8 mouse cellular contexts compared by ENCODE assay signal in the genomic region with DNA sequence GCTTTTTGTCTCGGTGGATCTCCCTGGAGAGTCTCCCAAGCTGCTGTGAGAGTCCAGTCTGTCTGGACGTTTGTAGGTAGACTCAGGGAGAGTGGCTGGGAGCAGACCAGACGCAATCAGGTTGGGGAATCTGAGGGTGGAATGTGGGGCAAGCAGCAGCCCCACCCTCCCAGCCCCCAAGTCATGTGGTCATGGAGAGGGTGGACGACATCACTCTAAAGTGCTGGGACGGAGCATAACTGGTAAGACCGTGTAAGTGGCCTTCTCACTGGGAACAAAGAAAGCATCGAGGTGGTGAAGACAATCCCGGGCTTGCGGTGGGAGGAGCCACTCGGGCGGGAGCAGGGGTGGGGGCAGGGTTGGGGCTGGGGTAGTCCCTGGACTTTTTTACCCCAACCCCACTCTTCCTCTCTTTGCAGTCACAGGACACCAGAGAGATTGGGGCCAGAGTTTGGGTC. TPM values are rescaled to one million over a fixed set of nuclear protein-coding genes. Genes with fewer than 3 reads are reported as not detected.
DNase-seq lines count a peak whose midpoint lies in the region; ATAC-seq lines count a peak whose summit lies in the region.

No protein-coding gene starts in this region.

- peak; percentile 52 for ATAC-seq in lung, embryonic 15.5 days (ENCODE audit: borderline replicate concordance, extremely low read depth, low FRiP score, low TSS enrichment)
- peak; percentile 67 for ATAC-seq in lung, embryonic 16.5 days (ENCODE audit: low read depth)

- H3K36me3 ChIP-seq in lung, embryonic 15.5 days, result no peaks in the 10 kb centered on the region
- no peaks in the 10 kb centered on the region for H3K36me3 ChIP-seq in hindbrain, embryonic 10.5 days
- no peaks in the 10 kb centered on the region for H3K36me3 ChIP-seq in lung, embryonic 16.5 days (ENCODE audit: control insufficient read depth, insufficient read depth, low read length)

- DNase-seq in lung, postnatal 36 days, result no peak
- peak; percentile 51 for DNase-seq in hindbrain, embryonic 10.5 days (ENCODE audit: low spot score)
- peak; percentile 74 for DNase-seq in yolk sac, embryonic 10.5 days (ENCODE audit: low spot score)
- no peak for DNase-seq in adipocyte (ENCODE audit: low spot score)
- no peak for DNase-seq in Muller cell, postnatal 12 days (ENCODE audit: inconsistent ontology term)
- no peak for DNase-seq in thymus, postnatal 0 days (ENCODE audit: low spot score)

- peak overlapping the region; percentile 63 for H3K4me2 ChIP-seq in lung, embryonic 15.5 days
- H3K4me2 ChIP-seq in lung, embryonic 16.5 days (ENCODE audit: low read depth, low read length), result peak overlapping the region; percentile 62

- H3K9ac ChIP-seq in lung, embryonic 15.5 days, result peak overlapping the region; percentile 11; the same call in 1 of the 2 replicates
- peak overlapping the region; percentile 65 for H3K9ac ChIP-seq in lung, embryonic 16.5 days (ENCODE audit: low read length)

- no peaks in the 10 kb centered on the region for H3K27me3 ChIP-seq in lung, embryonic 15.5 days
- peaks cover 55% of the 10 kb centered on the region for H3K27me3 ChIP-seq in hindbrain, embryonic 10.5 days (ENCODE audit: insufficient read depth, poor library complexity, severe bottlenecking)
- H3K27me3 ChIP-seq in lung, embryonic 16.5 days (ENCODE audit: control insufficient read depth, insufficient read depth, low read depth, low read length), result no peaks in the 10 kb centered on the region

- no peaks in the 10 kb centered on the region for H3K9me3 ChIP-seq in lung, embryonic 15.5 days
- H3K9me3 ChIP-seq in hindbrain, embryonic 10.5 days, result no peaks in the 10 kb centered on the region
- H3K9me3 ChIP-seq in lung, embryonic 16.5 days (ENCODE audit: control insufficient read depth, low read length), result no peaks in the 10 kb centered on the region

- peak overlapping the region; percentile 88 for H3K27ac ChIP-seq in lung, embryonic 15.5 days
- peak overlapping the region; percentile 86 for H3K27ac ChIP-seq in hindbrain, embryonic 10.5 days
- peak overlapping the region; percentile 92 for H3K27ac ChIP-seq in lung, embryonic 16.5 days (ENCODE audit: low read length)

- WGBS in lung, embryonic 15.5 days, result 8% methylated on average over 11 of the region's 11 CpGs
- 4% methylated on average over 11 of the region's 11 CpGs for WGBS in hindbrain, embryonic 10.5 days
- 3% methylated on average over 11 of the region's 11 CpGs for WGBS in lung, embryonic 16.5 days

- peak overlapping the region; percentile 21 for H3K4me3 ChIP-seq in lung, embryonic 15.5 days
- H3K4me3 ChIP-seq in hindbrain, embryonic 10.5 days, result peak overlapping the region; percentile 43
- peak overlapping the region; percentile 45 for H3K4me3 ChIP-seq in lung, embryonic 16.5 days (ENCODE audit: low read length)

- H3K4me1 ChIP-seq in lung, embryonic 15.5 days, result peaks cover 40% of the 10 kb centered on the region
- peaks cover 27% of the 10 kb centered on the region for H3K4me1 ChIP-seq in hindbrain, embryonic 10.5 days (replicated peaks)
- H3K4me1 ChIP-seq in lung, embryonic 16.5 days (replicated peaks; ENCODE audit: control insufficient read depth, insufficient read depth, low read length), result peaks cover 27% of the 10 kb centered on the region

RNA-seq across cellular contexts. Expression of gene Adnp, which starts 45.4 kb away (rescaled TPM):
- 9.3 and 10.0 TPM in 2 replicates for polyA plus RNA-seq in lung, embryonic 15.5 days (2015; fragmentation: Nextera tagmentation; extraction: Ambion mirVana)
- polyA plus RNA-seq in hindbrain, embryonic 10.5 days (2016; fragmentation: Nextera tagmentation; extraction: Ambion mirVana), result 2.3 and 2.7 TPM in 2 replicates
- polyA plus RNA-seq in lung, embryonic 16.5 days (2015; fragmentation: Nextera tagmentation; extraction: Ambion mirVana), result 1.3 and 1.8 TPM in 2 replicates
- polyA plus RNA-seq in thymus, postnatal 0 days (2015; fragmentation: Nextera tagmentation; extraction: Ambion mirVana), result 4.8 and 7.9 TPM in 2 replicates

Comparison
In these comparisons a context has a peak if more than half of its experiments do, and no peak if none do; other contexts are left out.
1. DNase-seq: peak in hindbrain, embryonic 10.5 days (single experiment) and yolk sac, embryonic 10.5 days (single experiment); none in lung, postnatal 36 days (single experiment), adipocyte (single experiment), Muller cell, postnatal 12 days (single experiment) and thymus, postnatal 0 days (single experiment).
2. Peak in every context shown above with its lines, with median percentiles within 50 percentile points of each other: H3K27ac ChIP-seq and H3K4me3 ChIP-seq.